Mouse (Mus musculus): ENCODE measurements around the gene Olfr224. TPM values are rescaled to one million over a fixed set of nuclear protein-coding genes. Genes with fewer than 3 reads are reported as not detected.

Olfr224 gene
- total RNA-seq (2021): not detected

DNA sequence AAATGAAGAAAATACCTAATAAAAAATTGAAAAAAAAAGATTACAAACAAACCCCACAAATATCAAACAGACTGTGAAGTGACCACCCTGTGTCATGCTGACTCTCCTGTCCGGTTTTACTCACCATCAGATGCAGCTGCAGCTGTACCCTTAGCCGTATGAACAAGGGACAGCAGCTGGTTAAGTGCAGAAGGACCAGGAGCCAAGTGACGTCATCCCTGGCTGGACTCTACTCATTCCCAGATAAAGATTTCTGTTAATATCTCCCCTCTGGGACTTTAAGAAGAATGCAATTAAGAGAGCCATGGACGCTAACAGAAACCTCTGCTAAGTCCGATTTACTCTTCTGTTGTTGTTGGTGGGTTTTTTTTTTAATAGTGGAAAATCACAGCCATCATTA is at the start of gene Olfr224:
Gene Olfr224, minus strand, starts transcription at position 149 of the 400 bp plus-strand sequence.
- DNase-seq (ENCODE audit: low spot score in 2 of 2): no peak
- intact Hi-C loops (cut with DNase I): no loop called here

- no peak for DNase-seq (ENCODE audit: low spot score in 2 of 2)
- intact Hi-C loops (cut with DNase I): loop anchor here (10.0 kb wide), 1 partner anchor 334 kb away; no protein-coding TSS in a partner anchor
Measured at GRCm38 (mm10) chr11:58618793-58619192, 48.4 kb upstream of the Olfr224 start.

- DNase-seq (ENCODE audit: low spot score in 2 of 2): no peak
- intact Hi-C loops (cut with DNase I): loop anchor here (10.0 kb wide), 1 partner anchor 334 kb away; no protein-coding TSS in a partner anchor
Measured at GRCm38 (mm10) chr11:58618369-58618768, 48.0 kb upstream of the Olfr224 start.

GRCm38 (mm10) chr11:58615975-58616374 is 45.6 kb upstream of the Olfr224 start, which contains the start of gene 2210407C18Rik:
TSS of gene 2210407C18Rik (minus strand) at chr11:58616075.
- no peak for DNase-seq (ENCODE audit: low spot score in 2 of 2)
- intact Hi-C loops (cut with DNase I): loop anchor here (10.0 kb wide), 1 partner anchor 331 kb away; no protein-coding TSS in a partner anchor

DNA sequence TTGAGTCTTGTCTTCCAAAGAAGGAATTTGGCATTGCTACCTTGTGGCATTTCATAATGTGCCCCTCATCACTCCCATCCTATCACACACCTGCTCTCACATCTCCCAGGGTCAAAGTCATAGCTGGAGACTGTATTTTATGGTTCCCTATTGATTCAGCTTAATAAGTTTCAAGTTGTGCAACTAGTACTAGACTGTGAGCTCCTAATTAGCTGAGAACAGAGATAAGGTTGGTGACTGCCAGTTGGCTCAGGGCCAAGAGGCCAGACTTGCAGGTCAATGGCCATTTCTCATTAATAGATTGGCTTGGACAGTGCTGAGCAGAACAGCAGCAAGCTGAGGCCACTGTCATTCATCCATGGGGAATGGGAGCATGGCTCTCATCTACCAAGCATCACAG is 44.2 kb upstream of the Olfr224 start:
- no peak for DNase-seq (ENCODE audit: low spot score in 2 of 2)
- intact Hi-C loops (cut with DNase I): loop anchor here (10.0 kb wide), 1 partner anchor 330 kb away; no protein-coding TSS in a partner anchor

- DNase-seq (ENCODE audit: low spot score in 2 of 2): no peak
- intact Hi-C loops (cut with DNase I): loop anchor here (10.0 kb wide), 1 partner anchor 329 kb away; no protein-coding TSS in a partner anchor
Measured at GRCm38 (mm10) chr11:58613359-58613758, 43.0 kb upstream of the Olfr224 start.

- DNase-seq (ENCODE audit: low spot score in 2 of 2): no peak
- intact Hi-C loops (cut with DNase I): no loop called here
Measured at GRCm38 (mm10) chr11:58607030-58607429, 36.7 kb upstream of the Olfr224 start.

DNA sequence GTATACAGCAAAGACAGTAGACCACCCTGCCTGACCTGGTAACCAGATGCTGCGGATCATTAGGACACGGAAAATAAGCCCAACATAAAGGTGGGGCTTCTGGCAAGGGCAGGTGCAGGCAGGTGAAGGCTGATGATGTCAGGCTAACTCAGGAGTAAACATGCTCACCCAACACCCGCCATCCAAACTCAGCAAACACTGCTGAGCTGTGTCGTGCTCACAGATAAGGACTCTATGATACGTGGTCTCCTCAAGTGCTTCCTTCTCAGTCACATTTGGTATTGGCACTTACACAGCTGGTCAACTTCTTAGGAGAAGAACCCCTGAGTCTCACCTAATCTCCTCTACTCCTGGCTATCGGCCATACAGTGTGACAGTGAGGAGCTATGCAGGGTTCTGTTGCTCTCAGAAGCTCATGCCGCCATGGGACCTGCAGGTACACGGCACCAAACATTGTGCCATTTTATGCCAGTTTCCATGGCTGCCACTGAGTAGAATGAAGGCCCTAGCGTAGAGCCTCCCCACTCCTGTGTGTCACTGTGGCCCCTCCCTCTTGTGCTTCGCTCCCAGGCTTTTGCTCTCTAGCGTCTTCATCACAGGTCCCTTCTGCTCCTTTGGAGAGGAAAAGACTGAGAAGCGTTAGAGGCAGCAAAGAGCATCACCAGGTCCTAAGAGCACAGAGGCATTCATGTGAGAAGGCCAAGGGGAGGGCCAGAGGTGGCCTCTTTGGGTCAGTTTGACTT is 36.0 kb upstream of the Olfr224 start:
- intact Hi-C loops (cut with DNase I): no loop called here
- no peak for DNase-seq (ENCODE audit: low spot score in 2 of 2)

- no peak for DNase-seq (ENCODE audit: low spot score in 2 of 2)
- intact Hi-C loops (cut with DNase I): no loop called here
Measured at GRCm38 (mm10) chr11:58605228-58605627, 34.9 kb upstream of the Olfr224 start.

DNA sequence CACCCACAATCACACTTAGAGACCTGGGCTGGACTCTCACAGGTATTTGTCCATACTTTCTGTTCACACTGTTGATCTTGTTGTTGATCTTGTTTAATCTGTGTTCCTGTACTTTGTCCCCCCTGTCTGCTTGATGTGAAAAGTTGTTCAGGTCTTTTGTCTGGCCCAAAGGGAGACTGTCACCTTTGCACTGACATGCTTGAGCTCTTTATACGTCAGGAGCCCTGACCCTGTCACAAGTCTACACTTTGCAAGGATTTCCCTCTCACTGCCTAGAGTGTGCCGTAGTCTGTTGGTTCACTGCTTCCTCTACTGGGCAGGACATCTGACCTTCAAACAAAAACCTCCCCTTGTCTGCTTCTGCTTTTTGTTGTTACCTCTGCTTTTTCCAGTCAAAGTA is 34.3 kb upstream of the Olfr224 start:
- DNase-seq (ENCODE audit: low spot score in 2 of 2): no peak
- intact Hi-C loops (cut with DNase I): no loop called here

DNA sequence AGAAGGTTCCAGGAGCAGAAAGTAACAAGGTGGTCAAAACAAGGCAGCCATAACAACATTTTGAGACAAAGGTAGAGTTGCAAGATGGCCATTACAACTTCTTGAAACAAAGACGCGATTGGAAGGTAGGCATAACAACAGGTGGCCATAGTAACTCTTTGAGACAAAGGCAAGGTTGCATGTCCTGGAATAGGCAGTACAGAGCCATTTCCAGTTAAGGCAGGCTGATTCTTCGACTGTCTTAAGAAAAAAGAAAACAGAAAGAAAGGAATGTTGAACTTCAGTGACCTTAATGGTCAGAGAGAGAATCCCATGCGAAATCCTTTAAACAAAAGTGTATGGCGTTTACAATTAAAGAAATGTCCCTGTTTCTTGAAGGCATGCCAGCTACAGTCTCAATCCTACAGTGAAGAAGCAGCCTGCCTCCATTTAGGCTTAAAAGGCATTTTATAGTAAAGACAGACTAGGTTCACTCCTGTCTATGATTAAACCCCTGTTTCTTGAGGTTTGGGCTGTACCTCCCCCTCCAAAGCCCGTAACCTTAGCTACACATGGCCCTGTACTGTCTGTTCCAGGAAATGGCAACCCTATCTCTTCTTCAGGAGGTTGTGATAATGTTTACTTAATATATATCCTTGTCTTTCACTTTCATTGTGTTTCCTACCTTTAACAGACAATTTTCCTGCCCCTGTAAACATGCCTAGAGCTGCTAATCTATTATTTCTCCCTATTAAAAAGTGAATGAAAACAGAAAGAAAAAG is 32.6 kb upstream of the Olfr224 start:
- DNase-seq (ENCODE audit: low spot score in 2 of 2): no peak
- intact Hi-C loops (cut with DNase I): no loop called here

- intact Hi-C loops (cut with DNase I): no loop called here
- DNase-seq (ENCODE audit: low spot score in 2 of 2): no peak
Measured at GRCm38 (mm10) chr11:58602062-58602461, 31.7 kb upstream of the Olfr224 start.

GRCm38 (mm10) chr11:58597837-58598236 is 27.5 kb upstream of the Olfr224 start:
- no peak for DNase-seq (ENCODE audit: low spot score in 2 of 2)
- intact Hi-C loops (cut with DNase I): no loop called here

DNA sequence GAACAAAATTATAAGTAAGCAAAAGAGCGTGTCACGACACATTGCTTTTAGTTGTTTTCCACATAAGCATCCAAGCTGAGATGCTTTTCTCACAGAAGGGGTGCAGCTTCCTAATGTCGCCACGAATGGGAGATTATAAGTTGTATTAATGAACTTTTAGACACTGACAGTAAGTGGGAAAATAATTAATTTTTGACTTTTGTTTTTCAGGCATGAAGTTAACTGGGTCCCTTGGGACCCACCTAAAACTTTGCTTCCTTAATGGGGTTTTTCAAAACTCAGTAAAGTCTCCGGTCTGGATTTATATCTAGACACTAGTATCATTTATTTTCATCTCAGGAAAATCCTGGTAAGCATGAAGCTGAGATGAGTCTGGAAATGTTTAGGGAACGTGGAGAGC is 24.5 kb upstream of the Olfr224 start, which contains the start of gene Olfr324:
Gene Olfr324, plus strand, starts transcription at position 301 of the 400 bp plus-strand sequence.
- DNase-seq (ENCODE audit: low spot score in 2 of 2): no peak
- intact Hi-C loops (cut with DNase I): no loop called here

- intact Hi-C loops (cut with DNase I): loop anchor here (2.0 kb wide), 1 partner anchor 186 kb away; no protein-coding TSS in a partner anchor
- DNase-seq (ENCODE audit: low spot score in 2 of 2): no peak
Measured at GRCm38 (mm10) chr11:58588620-58589250, 18.4 kb upstream of the Olfr224 start.

GRCm38 (mm10) chr11:58587898-58588348 is 17.6 kb upstream of the Olfr224 start:
- intact Hi-C loops (cut with DNase I): loop anchor here (2.0 kb wide), 1 partner anchor 185 kb away; no protein-coding TSS in a partner anchor
- peak; percentile 4 to 7 for DNase-seq (ENCODE audit: low spot score in 2 of 2)

DNA sequence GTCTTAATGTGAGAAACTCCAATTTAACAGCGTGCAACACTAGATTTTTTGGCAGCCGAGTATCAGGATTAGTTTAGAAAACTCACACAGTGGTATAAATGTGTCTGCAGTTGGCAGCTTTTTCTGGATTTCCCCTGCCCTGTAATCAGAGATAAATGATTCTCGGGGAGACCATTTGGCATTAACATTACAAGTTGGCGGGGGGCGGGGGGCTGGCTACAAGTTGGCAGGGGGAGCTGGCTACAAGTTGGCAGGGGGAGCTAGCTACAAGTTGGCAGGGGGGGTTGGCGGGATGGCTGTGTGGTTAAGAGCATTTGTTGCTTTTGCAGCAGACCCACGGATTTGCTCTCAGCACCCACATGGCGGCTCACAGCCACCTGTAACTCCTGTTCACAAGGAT is 8.3 kb upstream of the Olfr224 start:
- peak; percentile 9 to 49 for DNase-seq (ENCODE audit: low spot score in 2 of 2)
- intact Hi-C loops (cut with DNase I): no loop called here

GRCm38 (mm10) chr11:58577430-58577829 is 7.1 kb upstream of the Olfr224 start, which contains the start of gene Olfr325:
TSS of gene Olfr325 (plus strand) at chr11:58577730.
- intact Hi-C loops (cut with DNase I): no loop called here
- no peak for DNase-seq (ENCODE audit: low spot score in 2 of 2)

GRCm38 (mm10) chr11:58555536-58555935 is 14.8 kb downstream of the Olfr224 start, which contains the start of gene Olfr328:
TSS of gene Olfr328 (minus strand) at chr11:58555636.
- no peak for DNase-seq (ENCODE audit: low spot score in 2 of 2)
- intact Hi-C loops (cut with DNase I): no loop called here

- DNase-seq (ENCODE audit: low spot score in 2 of 2): no peak
Measured at GRCm38 (mm10) chr11:58546322-58546721, 24.0 kb downstream of the Olfr224 start, which contains the start of gene Olfr329-ps. TSS of gene Olfr329-ps (minus strand) at chr11:58546422.

More at GRCm38 (mm10) chr11:58546322-58546721, 24.0 kb downstream of the Olfr224 start, which contains the start of gene Olfr329-ps:
- intact Hi-C loops (cut with DNase I): no loop called here

Measured in left cerebral cortex, postnatal 25 days (tissue).